Mouse (Mus musculus) lung, postnatal 0 days (tissue): ENCODE measurements around the gene Pias1.

ENCODE experiments used
- CTCF ChIP-seq: IDR thresholded peaks from 2 replicates; pipeline ENCODE4 v1.5.1; 2016; ENCODE audit warnings: antibody characterized with exemption, mild to moderate bottlenecking
- EP300 ChIP-seq: IDR thresholded peaks from 2 replicates; pipeline ENCODE4 v1.6.1; 2016; ENCODE audit warnings: antibody characterized with exemption, mild to moderate bottlenecking, control low read depth

DNA sequence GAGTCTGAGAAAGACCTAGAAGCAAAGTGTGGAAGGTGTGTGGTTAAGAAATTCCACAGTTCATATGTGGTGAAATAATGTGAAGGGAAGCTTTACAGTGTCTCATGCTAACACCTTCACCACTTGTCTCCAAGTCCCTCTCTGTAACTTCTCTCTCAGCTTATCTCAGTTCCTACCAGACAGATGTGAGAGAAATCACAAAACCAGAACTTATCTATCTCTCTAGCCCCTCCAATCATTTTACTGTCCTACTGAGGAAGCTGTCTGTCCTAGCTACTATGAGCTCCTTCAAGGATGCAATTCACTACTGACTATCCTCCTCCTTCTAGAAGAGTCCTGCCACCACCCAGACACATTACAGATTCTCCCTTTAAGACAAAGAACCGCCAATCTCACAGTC is 70.7 kb downstream of the Pias1 start:
- TF ChIP-seq EP300 (no peak), CTCF (no peak)
